7 mouse cellular contexts compared by ENCODE assay signal in genomic region chr9:109055271-109056030, GRCm38 (mm10). TPM values are rescaled to one million over a fixed set of nuclear protein-coding genes. Genes with fewer than 3 reads are reported as not detected.
A peak's percentile ranks its signal among the peaks of the same experiment; 100 is the strongest.
DNase-seq lines count a peak whose midpoint lies in the region; ATAC-seq and TF ChIP-seq lines count a peak whose summit lies in the region.

No protein-coding gene starts in this region.

- peak overlapping the region; percentile 51 for H3K9ac ChIP-seq in lung, embryonic 16.5 days (ENCODE audit: low read length)
- H3K9ac ChIP-seq in intestine, embryonic 14.5 days (ENCODE audit: low read length): peak overlapping the region; percentile 20; the same call in 1 of the 2 replicates
- H3K9ac ChIP-seq in neural tube, embryonic 13.5 days: peak overlapping the region; percentile 60

- 87% methylated on average over 12 of the region's 12 CpGs for WGBS in lung, embryonic 16.5 days
- 90% methylated on average over 12 of the region's 12 CpGs for WGBS in intestine, embryonic 14.5 days
- WGBS in neural tube, embryonic 13.5 days: 89% methylated on average over 12 of the region's 12 CpGs

- no peak for TF ChIP-seq POLR2A in embryonic fibroblast, embryonic 13.5 days (IDR thresholded peaks at IDR 0.05; ENCODE audit: low read depth, low read length)

- H3K27me3 ChIP-seq in lung, embryonic 16.5 days (ENCODE audit: control insufficient read depth, insufficient read depth, low read depth, low read length): no peaks in the 10 kb centered on the region
- H3K27me3 ChIP-seq in intestine, embryonic 14.5 days (replicated peaks; ENCODE audit: control insufficient read depth, insufficient read depth, low read length): no peaks in the 10 kb centered on the region
- H3K27me3 ChIP-seq in neural tube, embryonic 13.5 days: no peaks in the 10 kb centered on the region

- TF ChIP-seq CTCF in embryonic fibroblast, embryonic 13.5 days (IDR thresholded peaks at IDR 0.05; ENCODE audit: borderline replicate concordance, insufficient read depth, low read length): no peak

- no peak for DNase-seq in lung, postnatal 4 days
- no peak for DNase-seq in intestine, embryonic 14.5 days (ENCODE audit: low spot score)
- DNase-seq in cerebellum, postnatal 10 days: no peak

- H3K4me2 ChIP-seq in lung, embryonic 16.5 days (ENCODE audit: low read depth, low read length): peak overlapping the region; percentile 44
- peak overlapping the region; percentile 50 for H3K4me2 ChIP-seq in intestine, embryonic 14.5 days (ENCODE audit: low read length)
- H3K4me2 ChIP-seq in neural tube, embryonic 13.5 days: peak overlapping the region; percentile 55

- H3K27ac ChIP-seq in lung, embryonic 16.5 days (ENCODE audit: low read length): peak overlapping the region; percentile 62; the same call in 1 of the 2 replicates
- peak overlapping the region; percentile 29 for H3K27ac ChIP-seq in embryonic fibroblast, embryonic 13.5 days (ENCODE audit: insufficient read depth, low read length)
- peak overlapping the region; percentile 28; the same call in 1 of the 2 replicates for H3K27ac ChIP-seq in intestine, embryonic 14.5 days (ENCODE audit: low read depth)
- H3K27ac ChIP-seq in neural tube, embryonic 13.5 days (replicated peaks): peak overlapping the region; percentile 75

- H3K9me3 ChIP-seq in lung, embryonic 16.5 days (ENCODE audit: control insufficient read depth, low read length): no peaks in the 10 kb centered on the region
- H3K9me3 ChIP-seq in intestine, embryonic 14.5 days (ENCODE audit: control insufficient read depth, low read length): no peaks in the 10 kb centered on the region
- no peaks in the 10 kb centered on the region for H3K9me3 ChIP-seq in neural tube, embryonic 13.5 days

- H3K4me1 ChIP-seq in lung, embryonic 16.5 days (replicated peaks; ENCODE audit: control insufficient read depth, insufficient read depth, low read length): peaks cover 14% of the 10 kb centered on the region
- peaks cover 15% of the 10 kb centered on the region for H3K4me1 ChIP-seq in embryonic fibroblast, embryonic 13.5 days (ENCODE audit: control insufficient read depth, insufficient read depth, low read length)
- H3K4me1 ChIP-seq in intestine, embryonic 14.5 days (replicated peaks; ENCODE audit: control insufficient read depth, insufficient read depth, low read length): peaks cover 13% of the 10 kb centered on the region
- peaks cover 25% of the 10 kb centered on the region for H3K4me1 ChIP-seq in neural tube, embryonic 13.5 days (replicated peaks)

- peak overlapping the region; percentile 38 for H3K4me3 ChIP-seq in lung, embryonic 16.5 days (ENCODE audit: low read length)
- peak overlapping the region; percentile 25 for H3K4me3 ChIP-seq in embryonic fibroblast, embryonic 13.5 days (ENCODE audit: insufficient read depth, low read length)
- H3K4me3 ChIP-seq in intestine, embryonic 14.5 days (ENCODE audit: low read depth, low read length): peak overlapping the region; percentile 27
- H3K4me3 ChIP-seq in neural tube, embryonic 13.5 days: peak overlapping the region; percentile 32

- H3K36me3 ChIP-seq in lung, embryonic 16.5 days (ENCODE audit: control insufficient read depth, insufficient read depth, low read length): peaks cover 24% of the 10 kb centered on the region
- H3K36me3 ChIP-seq in intestine, embryonic 14.5 days (ENCODE audit: control insufficient read depth, insufficient read depth, low read length): peaks cover 42% of the 10 kb centered on the region
- peaks cover 39% of the 10 kb centered on the region for H3K36me3 ChIP-seq in neural tube, embryonic 13.5 days

- no peak for ATAC-seq in lung, embryonic 16.5 days (ENCODE audit: low read depth)
- no peak for ATAC-seq in intestine, embryonic 14.5 days (replicated peaks; ENCODE audit: low FRiP score, low TSS enrichment, low read depth)
- ATAC-seq in neural tube, embryonic 13.5 days (ENCODE audit: low read depth): no peak
- no peak for ATAC-seq in frontal cortex, adult (ENCODE audit: low TSS enrichment)

RNA-seq across cellular contexts. Expression of gene Trex1, which starts 4.1 kb away (rescaled TPM):
- 12.1 and 13.2 TPM in 2 replicates for polyA plus RNA-seq in lung, embryonic 16.5 days (2015; fragmentation: Nextera tagmentation; extraction: Ambion mirVana)
- polyA plus RNA-seq in embryonic fibroblast, embryonic 13.5 days (2011; ENCODE audit: insufficient read length, low read depth, missing spikeins): 8.2 and 12.8 TPM in 2 replicates
- polyA plus RNA-seq in intestine, embryonic 14.5 days (2014; fragmentation: Nextera tagmentation; extraction: Ambion mirVana): 12.8 and 13.8 TPM in 2 replicates
- 12.4 and 15.0 TPM in 2 replicates for polyA plus RNA-seq in neural tube, embryonic 13.5 days (2015; fragmentation: Nextera tagmentation; extraction: Ambion mirVana)

RNA-seq across cellular contexts. Expression of gene Shisa5, which starts 17.1 kb away (rescaled TPM):
- 120 and 126 TPM in 2 replicates for polyA plus RNA-seq in lung, embryonic 16.5 days (2015; fragmentation: Nextera tagmentation; extraction: Ambion mirVana)
- 230 and 252 TPM in 2 replicates for polyA plus RNA-seq in embryonic fibroblast, embryonic 13.5 days (2011; ENCODE audit: insufficient read length, low read depth, missing spikeins)
- 80.8 and 85.8 TPM in 2 replicates for polyA plus RNA-seq in intestine, embryonic 14.5 days (2014; fragmentation: Nextera tagmentation; extraction: Ambion mirVana)
- 58.7 and 59.9 TPM in 2 replicates for polyA plus RNA-seq in neural tube, embryonic 13.5 days (2015; fragmentation: Nextera tagmentation; extraction: Ambion mirVana)

RNA-seq across cellular contexts. Expression of gene Atrip, which starts 18.5 kb away (rescaled TPM):
- 22.8 and 24.7 TPM in 2 replicates for polyA plus RNA-seq in lung, embryonic 16.5 days (2015; fragmentation: Nextera tagmentation; extraction: Ambion mirVana)
- polyA plus RNA-seq in embryonic fibroblast, embryonic 13.5 days (2011; ENCODE audit: insufficient read length, low read depth, missing spikeins): 12.5 and 13.0 TPM in 2 replicates
- 27.7 and 28.2 TPM in 2 replicates for polyA plus RNA-seq in intestine, embryonic 14.5 days (2014; fragmentation: Nextera tagmentation; extraction: Ambion mirVana)
- 26.3 and 29.5 TPM in 2 replicates for polyA plus RNA-seq in neural tube, embryonic 13.5 days (2015; fragmentation: Nextera tagmentation; extraction: Ambion mirVana)

RNA-seq across cellular contexts. Expression of gene Ccdc51, which starts 26.8 kb away (rescaled TPM):
- 11.2 and 13.1 TPM in 2 replicates for polyA plus RNA-seq in lung, embryonic 16.5 days (2015; fragmentation: Nextera tagmentation; extraction: Ambion mirVana)
- polyA plus RNA-seq in embryonic fibroblast, embryonic 13.5 days (2011; ENCODE audit: insufficient read length, low read depth, missing spikeins): 4.6 TPM in 2 replicates
- polyA plus RNA-seq in intestine, embryonic 14.5 days (2014; fragmentation: Nextera tagmentation; extraction: Ambion mirVana): 12.9 and 14.5 TPM in 2 replicates
- 14.2 and 15.5 TPM in 2 replicates for polyA plus RNA-seq in neural tube, embryonic 13.5 days (2015; fragmentation: Nextera tagmentation; extraction: Ambion mirVana)

RNA-seq across cellular contexts. Expression of gene Tma7, which starts 26.9 kb away (rescaled TPM):
- 524 and 545 TPM in 2 replicates for polyA plus RNA-seq in lung, embryonic 16.5 days (2015; fragmentation: Nextera tagmentation; extraction: Ambion mirVana)
- 411 and 552 TPM in 2 replicates for polyA plus RNA-seq in embryonic fibroblast, embryonic 13.5 days (2011; ENCODE audit: insufficient read length, low read depth, missing spikeins)
- polyA plus RNA-seq in intestine, embryonic 14.5 days (2014; fragmentation: Nextera tagmentation; extraction: Ambion mirVana): 682 and 702 TPM in 2 replicates
- polyA plus RNA-seq in neural tube, embryonic 13.5 days (2015; fragmentation: Nextera tagmentation; extraction: Ambion mirVana): 726 and 792 TPM in 2 replicates
